Mouse (Mus musculus): ENCODE measurements around the gene Atoh7.
"Not testable (repeated sequence)": the region's sequence is repeated elsewhere in the genome, so short reads cannot be mapped to it uniquely, and the experiment has no call there.

The Atoh7 gene

GRCm38 (mm10) chr10:63099521-63099920 is at the start of gene Atoh7:
TSS of gene Atoh7 (plus strand) at chr10:63099651.
- DNase-seq (ENCODE audit: low spot score) = peak; percentile 50

GRCm38 (mm10) chr10:63051267-63051666 is 48.2 kb upstream of the Atoh7 start:
- DNase-seq (ENCODE audit: low spot score) = no peak

GRCm38 (mm10) chr10:63052011-63052410 is 47.4 kb upstream of the Atoh7 start:
- no peak for DNase-seq (ENCODE audit: low spot score)

GRCm38 (mm10) chr10:63053007-63053406 is 46.4 kb upstream of the Atoh7 start:
- DNase-seq (ENCODE audit: low spot score) = no peak

- DNase-seq (ENCODE audit: low spot score) = not testable (repeated sequence)
These were observed 45.4 kb upstream of the Atoh7 start for GRCm38 (mm10) chr10:63054071-63054470.

- DNase-seq (ENCODE audit: low spot score) = no peak
These were observed 44.9 kb upstream of the Atoh7 start for GRCm38 (mm10) chr10:63054586-63054985.

- no peak for DNase-seq (ENCODE audit: low spot score)
These were observed 42.3 kb upstream of the Atoh7 start for GRCm38 (mm10) chr10:63056966-63057750.

- DNase-seq (ENCODE audit: low spot score) = no peak
These were observed 39.6 kb upstream of the Atoh7 start, which contains the start of gene Pbld1 for GRCm38 (mm10) chr10:63059862-63060261. TSS of gene Pbld1 (plus strand) at chr10:63060162.

DNA sequence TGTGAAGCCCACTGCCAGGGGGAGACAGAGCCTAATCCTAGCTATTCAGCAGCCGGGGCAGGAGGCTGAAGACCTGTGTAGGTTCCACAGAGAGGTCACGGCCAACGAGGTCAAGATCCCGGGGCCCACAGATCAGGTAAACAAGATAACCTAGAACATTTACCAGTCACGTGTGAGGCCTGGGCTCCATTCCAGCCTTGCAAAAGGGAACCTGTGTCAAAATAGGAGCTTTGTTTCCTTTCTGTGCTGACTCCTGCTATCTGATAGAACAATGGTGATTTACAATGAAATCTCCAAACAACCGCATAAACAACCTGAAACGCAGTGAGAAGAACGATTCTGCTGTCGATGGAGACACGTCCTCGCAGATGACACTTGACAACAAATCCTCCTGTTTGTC is 39.0 kb upstream of the Atoh7 start:
- no peak for DNase-seq (ENCODE audit: low spot score)

DNA sequence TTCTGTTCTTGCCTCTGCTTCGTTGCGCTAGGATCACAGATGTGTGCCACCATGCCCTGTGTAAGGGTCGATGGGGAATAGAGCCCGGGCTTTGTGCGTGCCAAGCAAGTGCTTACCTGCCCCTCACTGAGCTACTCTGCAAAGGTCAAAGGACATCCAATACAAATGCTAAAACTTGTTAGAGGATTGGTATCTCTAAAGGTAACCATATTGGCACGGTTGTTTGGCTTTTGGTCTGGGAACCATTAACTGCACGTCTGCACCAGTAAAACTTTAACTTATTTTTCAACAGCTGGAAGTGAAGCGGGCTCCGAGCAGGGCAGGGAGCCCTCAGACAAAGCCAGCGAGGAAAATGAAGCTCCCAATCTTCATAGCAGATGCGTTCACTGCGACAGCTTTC is 38.2 kb upstream of the Atoh7 start:
- no peak for DNase-seq (ENCODE audit: low spot score)

DNA sequence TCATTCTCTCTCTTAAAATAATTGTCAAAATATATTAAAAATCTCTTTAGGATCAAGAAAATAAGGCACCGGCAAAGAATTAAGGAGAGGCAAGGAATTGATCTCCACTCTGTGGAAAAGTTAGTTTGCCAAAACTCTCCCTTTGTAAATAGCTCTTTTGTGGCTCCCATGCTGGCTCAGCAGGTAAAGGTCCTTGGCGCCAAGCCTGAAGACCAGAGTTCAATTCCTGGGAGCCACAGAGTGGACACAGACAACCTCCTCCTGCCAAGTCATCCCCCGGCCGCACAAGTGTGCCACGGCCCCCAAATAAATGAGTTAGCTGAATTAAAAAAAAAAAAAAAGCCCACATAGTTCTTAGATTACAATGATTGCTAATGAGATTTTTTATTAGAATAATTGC is 36.8 kb upstream of the Atoh7 start:
- no peak for DNase-seq (ENCODE audit: low spot score)

DNA sequence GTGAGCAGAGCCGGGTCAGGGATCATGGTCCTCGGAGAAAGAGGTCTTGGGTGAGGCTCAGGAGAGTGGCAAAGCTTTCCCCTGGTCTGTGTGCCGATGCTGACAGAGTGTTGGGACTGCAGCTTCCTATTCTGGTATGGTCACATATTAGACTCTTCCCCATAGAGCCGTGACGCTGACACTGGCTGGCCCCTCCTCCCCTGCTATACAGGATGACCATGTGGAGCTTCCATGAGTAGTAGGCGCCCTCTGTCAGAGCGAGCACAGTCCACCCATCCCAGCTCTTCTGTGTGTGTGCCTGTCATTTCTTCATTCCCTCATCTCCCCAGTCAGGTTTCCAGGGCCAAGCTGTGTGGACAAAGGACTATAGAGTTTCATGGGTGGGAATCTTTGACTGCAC is 36.1 kb upstream of the Atoh7 start:
- DNase-seq (ENCODE audit: low spot score) = no peak

DNA sequence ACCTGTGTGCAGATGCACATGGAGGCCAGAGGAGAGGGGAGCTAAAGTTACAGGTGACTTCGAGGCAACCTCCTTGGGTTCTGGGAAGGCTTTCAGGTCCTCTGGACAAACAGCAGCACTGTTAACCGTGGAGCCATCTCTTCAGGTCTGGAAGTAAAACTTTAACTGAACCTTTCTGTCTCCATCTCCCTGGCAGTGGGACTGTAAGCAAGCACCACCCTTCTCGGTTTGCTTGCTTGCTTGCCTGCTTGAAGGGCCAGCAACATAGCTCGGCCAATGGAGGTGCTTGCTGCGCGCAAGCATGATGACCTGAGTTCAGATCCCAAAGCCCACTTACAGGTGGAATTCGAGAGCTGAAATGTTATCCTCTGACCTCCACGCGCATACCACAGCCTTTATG is 34.9 kb upstream of the Atoh7 start:
- DNase-seq (ENCODE audit: low spot score) = no peak

DNA sequence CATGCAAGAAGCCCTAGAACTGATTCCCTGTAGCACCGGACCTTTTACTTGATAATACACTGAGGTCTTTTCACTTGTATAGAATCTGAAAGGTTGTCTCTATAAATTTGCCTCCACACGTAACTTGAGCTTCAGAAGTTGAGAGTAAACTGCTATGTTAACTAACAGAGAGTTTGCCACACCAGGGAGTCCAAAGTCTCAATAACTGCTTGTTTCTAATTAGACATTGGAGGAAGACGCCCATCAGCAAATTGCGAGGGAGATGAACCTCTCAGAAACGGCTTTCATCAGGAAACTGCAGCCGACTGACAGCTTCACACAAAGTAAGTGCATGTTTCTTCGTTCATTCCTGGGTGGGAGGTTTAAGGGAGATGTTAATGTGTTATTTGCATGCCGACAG is 33.9 kb upstream of the Atoh7 start:
- DNase-seq (ENCODE audit: low spot score) = no peak

DNA sequence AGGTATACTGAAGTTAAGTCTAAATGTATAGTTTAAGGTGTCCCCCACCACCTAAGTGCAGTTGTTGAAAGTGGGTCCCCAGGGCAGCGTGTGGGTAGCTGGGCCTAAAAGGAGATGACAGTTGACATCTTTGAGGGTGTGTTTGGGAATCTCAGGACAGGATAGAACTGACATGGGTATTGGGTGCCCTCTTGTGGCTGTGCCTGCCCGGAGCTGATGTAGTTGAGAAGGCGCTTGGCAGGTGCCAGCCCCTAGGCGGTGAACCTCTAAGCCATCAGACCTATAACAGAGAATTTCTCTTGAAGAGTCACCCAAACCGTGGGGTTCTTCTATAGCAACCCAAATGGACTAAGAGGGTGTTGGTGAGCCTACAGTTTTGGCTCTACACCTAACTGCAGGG is 33.5 kb upstream of the Atoh7 start:
- DNase-seq (ENCODE audit: low spot score) = peak; percentile 86

DNA sequence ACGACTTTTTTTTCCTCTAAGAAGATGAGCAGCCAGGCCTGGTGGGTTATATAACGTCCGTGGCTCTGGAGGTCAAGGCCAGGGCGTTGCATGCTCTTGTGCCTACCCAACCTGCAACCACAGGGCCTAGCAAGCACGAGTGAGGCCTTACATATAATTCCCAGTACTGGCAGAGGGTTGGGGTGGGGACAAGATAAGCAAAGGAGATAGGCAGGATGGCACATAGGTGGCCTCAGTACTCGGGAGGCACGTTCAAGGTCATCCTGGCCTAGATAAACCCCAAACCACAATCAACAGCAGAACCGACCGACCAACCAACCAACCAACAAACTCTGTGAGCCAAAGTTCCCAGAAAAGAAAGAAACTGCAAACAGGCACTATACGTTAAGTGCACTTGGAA is 13.1 kb upstream of the Atoh7 start:
- no peak for DNase-seq (ENCODE audit: low spot score)

DNA sequence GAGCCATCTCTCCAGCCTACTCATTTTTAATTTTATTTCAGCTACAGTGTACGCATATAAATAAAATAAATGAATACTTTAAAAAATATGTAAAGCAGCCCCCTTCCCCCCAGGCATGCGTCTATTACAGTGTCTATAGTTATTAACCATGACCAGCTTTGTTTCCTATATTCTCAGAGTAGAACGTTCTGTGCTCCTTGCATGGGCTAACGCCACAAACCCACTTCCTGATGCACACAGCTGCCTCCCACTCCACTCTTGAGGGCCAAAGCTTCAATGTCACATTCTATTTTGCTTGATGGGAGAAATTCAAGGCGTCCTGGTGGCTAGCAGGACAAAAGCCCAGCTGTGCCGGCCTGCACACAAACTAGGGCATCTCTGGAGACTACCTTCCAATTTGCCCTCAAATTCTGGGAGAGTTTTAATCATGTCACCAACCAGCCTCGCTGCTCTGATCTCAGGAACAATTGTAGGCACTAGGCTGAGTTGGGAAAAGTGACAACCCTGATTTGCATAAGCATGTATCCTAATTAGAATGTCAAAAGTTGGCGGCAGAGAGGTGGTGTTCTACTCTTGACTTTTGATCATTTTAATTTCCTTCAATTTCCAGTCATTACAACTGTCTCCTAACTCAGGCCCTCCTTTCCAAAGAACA is 10.2 kb upstream of the Atoh7 start:
- DNase-seq (ENCODE audit: low spot score) = peak; percentile 21

- peak; percentile 34 for DNase-seq (ENCODE audit: low spot score)
These were observed 9.5 kb upstream of the Atoh7 start for GRCm38 (mm10) chr10:63089758-63090571.

DNA sequence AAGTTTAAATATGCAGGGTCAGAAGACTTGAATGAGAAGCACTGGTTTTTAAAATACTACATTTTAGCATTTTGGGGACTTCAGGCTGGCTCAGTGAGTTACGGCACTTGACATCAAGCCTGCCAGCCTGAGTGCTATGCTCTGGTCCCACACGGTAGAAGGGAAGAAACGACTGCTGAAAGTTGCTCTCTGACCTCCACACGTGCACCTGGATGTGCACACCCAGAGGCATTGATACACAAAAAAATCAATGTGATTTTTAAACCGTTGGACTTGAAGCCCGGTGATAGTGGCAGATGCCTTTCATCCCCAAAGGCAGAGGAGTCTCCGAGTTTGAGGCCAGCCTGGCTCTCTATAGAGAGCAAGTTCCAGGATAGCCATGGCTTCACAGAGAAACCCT is 7.5 kb upstream of the Atoh7 start:
- DNase-seq (ENCODE audit: low spot score) = no peak

- DNase-seq (ENCODE audit: low spot score) = no peak
These were observed 6.6 kb upstream of the Atoh7 start for GRCm38 (mm10) chr10:63092616-63093550.

DNA sequence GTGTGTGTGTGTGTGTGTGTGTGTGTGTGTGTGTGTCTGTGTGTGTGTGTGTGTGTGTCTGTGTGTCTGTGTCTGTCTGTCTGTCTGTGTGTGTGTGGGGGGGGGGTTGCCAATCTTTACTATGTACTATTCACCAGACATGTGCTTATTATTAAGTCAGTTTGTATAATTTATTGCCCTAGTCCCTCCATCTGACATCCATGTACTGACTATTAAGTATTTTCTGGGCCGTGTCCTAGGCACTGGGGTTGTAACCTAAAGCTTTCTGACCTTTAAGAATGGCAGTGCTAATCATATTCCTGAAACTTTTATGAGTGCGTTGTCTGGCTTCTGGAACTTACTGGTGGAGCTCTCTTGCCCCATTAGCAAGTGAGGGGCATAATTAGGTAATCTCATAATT is 2.7 kb upstream of the Atoh7 start:
- no peak for DNase-seq (ENCODE audit: low spot score)

DNA sequence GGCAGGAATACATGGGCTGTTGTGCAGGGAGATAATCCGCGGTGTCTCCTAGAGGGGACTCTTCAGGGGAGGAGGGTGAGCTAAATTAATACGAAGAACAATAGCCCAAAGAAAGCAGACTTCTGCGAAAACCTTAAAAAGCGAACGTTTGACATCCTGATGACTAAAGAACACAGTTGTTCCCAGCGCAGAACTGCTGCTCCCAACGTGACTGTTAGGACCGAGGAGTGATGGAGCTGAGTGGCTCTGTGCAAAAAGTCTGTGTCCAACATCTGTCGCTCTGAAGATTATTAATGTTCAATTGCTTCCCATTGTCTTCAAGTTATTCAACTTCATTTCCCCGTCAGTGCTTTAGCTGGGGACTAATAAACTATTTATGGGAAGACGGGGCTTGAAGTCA is 1.3 kb upstream of the Atoh7 start:
- DNase-seq (ENCODE audit: low spot score) = no peak

Data from embryo, embryonic 10.5 days (tissue).